Mouse (Mus musculus): ENCODE results near the gene Slc28a1. TPM values are rescaled to one million over a fixed set of nuclear protein-coding genes. Genes with fewer than 3 reads are reported as not detected.

Slc28a1 gene
- polyA plus RNA-seq, 1 experiment: 0.07 TPM

DNA sequence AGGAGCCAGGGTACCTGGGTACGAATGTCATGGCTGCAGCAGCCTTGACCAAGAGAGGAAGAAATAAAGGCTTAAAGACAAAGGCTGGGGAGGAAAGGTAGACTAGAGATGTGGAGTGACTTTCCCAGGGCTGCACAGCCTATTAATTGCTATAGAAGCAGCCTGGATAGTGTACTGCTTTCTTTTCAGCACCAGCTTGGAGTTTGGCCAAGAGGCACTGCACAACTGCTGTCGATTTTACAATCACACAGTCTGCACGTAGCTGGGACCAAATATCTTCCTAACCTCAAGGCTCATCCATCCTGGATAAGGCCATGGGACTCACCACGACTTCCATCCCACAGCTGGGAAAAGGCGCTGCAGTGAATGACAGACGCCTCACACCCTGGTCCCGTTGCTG, 54.8 kb downstream of the Slc28a1 start:
- Histone ChIP-seq H3K4me3 (replicated peaks; ENCODE audit: insufficient read depth, low read depth, low read length) (no peak overlapping the region), H3K27ac (ENCODE audit: insufficient read depth, low read length) (no peak overlapping the region), H3K4me1 (ENCODE audit: control insufficient read depth, insufficient read depth, low read length) (no peaks in the 10 kb centered on the region), H3K27me3 (ENCODE audit: control insufficient read depth, insufficient read depth, low read length) (no peaks in the 10 kb centered on the region)
- no peak for DNase-seq
- TF ChIP-seq POLR2A (IDR thresholded peaks at IDR 0.05; ENCODE audit: borderline replicate concordance, insufficient read depth, low read length) (no peak), CTCF (IDR thresholded peaks at IDR 0.05; ENCODE audit: borderline replicate concordance, insufficient read depth, low read depth, low read length) (no peak)
- WGBS: 60% methylated on average over 7 of the region's 7 CpGs

DNA sequence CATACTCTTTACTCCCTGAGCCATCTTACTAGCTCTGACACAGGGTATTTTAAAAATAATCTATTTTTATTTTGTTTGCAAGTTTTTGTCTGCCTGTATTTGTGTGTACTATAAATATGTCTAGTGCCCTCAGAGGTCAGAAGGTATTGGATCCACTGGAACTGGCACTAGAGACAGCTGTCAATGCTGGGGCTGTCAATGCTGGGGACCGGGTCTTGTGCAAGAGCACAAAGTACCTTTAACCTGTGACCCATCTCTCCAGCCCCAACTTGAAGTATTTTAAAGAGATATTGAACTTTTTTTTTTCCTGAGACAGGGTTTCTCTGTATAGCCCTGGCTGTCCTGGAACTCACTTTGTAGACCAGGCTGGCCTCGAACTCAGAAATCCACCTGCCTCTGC, 59.3 kb downstream of the Slc28a1 start:
- no peaks in the 10 kb centered on the region for H3K27me3 ChIP-seq (ENCODE audit: control insufficient read depth, insufficient read depth, low read length)
- H3K4me3 ChIP-seq (replicated peaks; ENCODE audit: insufficient read depth, low read depth, low read length): no peak overlapping the region
- H3K4me1 ChIP-seq (ENCODE audit: control insufficient read depth, insufficient read depth, low read length): no peaks in the 10 kb centered on the region
- WGBS: 92% methylated on average over 2 of the region's 2 CpGs
- no peak overlapping the region for H3K27ac ChIP-seq (ENCODE audit: insufficient read depth, low read length)
- TF ChIP-seq POLR2A (IDR thresholded peaks at IDR 0.05; ENCODE audit: borderline replicate concordance, insufficient read depth, low read length) (no peak), CTCF (IDR thresholded peaks at IDR 0.05; ENCODE audit: borderline replicate concordance, insufficient read depth, low read depth, low read length) (no peak)
- no peak for DNase-seq

DNA sequence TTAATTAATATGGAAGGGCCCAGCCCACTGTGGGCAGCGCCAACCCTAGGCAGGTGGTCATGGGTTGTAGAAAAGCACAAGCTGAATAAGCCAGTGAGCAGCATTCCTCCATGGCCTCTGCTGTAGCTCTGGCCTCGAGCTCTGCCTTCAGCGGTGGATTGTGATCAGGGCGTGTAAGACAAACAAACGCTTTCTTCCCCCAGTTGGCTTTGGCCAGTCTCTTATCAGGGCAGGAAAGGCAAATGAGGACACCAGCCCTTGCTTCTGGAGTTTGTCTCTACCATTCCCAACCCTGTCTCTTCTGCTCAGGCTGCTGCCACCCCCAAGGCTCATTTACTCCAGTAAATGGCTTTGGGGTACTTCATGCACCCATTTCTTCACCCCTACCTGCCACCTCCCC, 60.1 kb downstream of the Slc28a1 start:
- Histone ChIP-seq H3K27me3 (ENCODE audit: control insufficient read depth, insufficient read depth, low read length) (no peaks in the 10 kb centered on the region), H3K4me3 (replicated peaks; ENCODE audit: insufficient read depth, low read depth, low read length) (no peak overlapping the region), H3K27ac (ENCODE audit: insufficient read depth, low read length) (no peak overlapping the region), H3K4me1 (ENCODE audit: control insufficient read depth, insufficient read depth, low read length) (no peaks in the 10 kb centered on the region)
- no peak for DNase-seq
- WGBS: 88% methylated on average over 5 of the region's 5 CpGs
- TF ChIP-seq POLR2A (IDR thresholded peaks at IDR 0.05; ENCODE audit: borderline replicate concordance, insufficient read depth, low read length) (no peak), CTCF (IDR thresholded peaks at IDR 0.05; ENCODE audit: borderline replicate concordance, insufficient read depth, low read depth, low read length) (no peak)

DNA sequence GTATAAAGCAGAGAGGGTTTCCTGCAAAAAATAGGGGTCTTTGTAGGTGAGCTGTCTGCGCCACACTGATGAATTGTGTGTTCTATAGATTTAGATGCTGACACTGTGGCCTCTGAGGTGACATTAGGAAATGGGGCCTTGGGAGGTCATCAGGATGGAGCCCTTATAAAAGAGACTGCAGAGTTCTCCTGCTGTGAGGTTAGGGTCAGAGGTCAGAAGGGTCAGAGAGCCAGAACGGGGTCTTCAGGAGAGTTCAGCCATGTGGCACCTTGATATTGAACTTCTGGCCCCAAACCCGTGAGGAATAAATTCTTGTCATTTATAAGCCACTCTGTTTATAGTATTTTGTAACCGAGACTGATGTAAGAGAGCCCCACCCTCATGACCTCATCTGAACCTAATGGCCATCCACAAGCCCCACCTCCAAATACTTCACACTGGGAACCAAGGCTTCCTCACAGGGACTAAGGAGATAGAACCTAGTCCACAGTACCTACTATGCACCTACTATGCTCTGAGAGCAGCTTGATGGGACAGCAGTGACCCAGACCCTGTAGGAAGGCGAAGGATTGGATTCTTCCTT, 61.7 kb downstream of the Slc28a1 start:
- TF ChIP-seq CTCF (IDR thresholded peaks at IDR 0.05; ENCODE audit: borderline replicate concordance, insufficient read depth, low read depth, low read length): no peak
- H3K27me3 ChIP-seq (ENCODE audit: control insufficient read depth, insufficient read depth, low read length): no peaks in the 10 kb centered on the region
- H3K27ac ChIP-seq (ENCODE audit: insufficient read depth, low read length): no peak overlapping the region
- no peak for DNase-seq
- no peaks in the 10 kb centered on the region for H3K4me1 ChIP-seq (ENCODE audit: control insufficient read depth, insufficient read depth, low read length)
- WGBS: 39% methylated on average over 5 of the region's 5 CpGs
- H3K4me3 ChIP-seq (replicated peaks; ENCODE audit: insufficient read depth, low read depth, low read length): no peak overlapping the region

- 78% methylated on average over 5 of the region's 5 CpGs for WGBS
- Histone ChIP-seq H3K27me3 (ENCODE audit: control insufficient read depth, insufficient read depth, low read length) (no peaks in the 10 kb centered on the region), H3K4me3 (replicated peaks; ENCODE audit: insufficient read depth, low read depth, low read length) (no peak overlapping the region), H3K27ac (ENCODE audit: insufficient read depth, low read length) (no peak overlapping the region), H3K4me1 (ENCODE audit: control insufficient read depth, insufficient read depth, low read length) (no peaks in the 10 kb centered on the region)
- DNase-seq: no peak
- TF ChIP-seq CTCF (IDR thresholded peaks at IDR 0.05; ENCODE audit: borderline replicate concordance, insufficient read depth, low read depth, low read length) (no peak), POLR2A (IDR thresholded peaks at IDR 0.05; ENCODE audit: borderline replicate concordance, insufficient read depth, low read length) (no peak)
Measured at GRCm38 (mm10) chr7:81179494-81179893, 64.9 kb downstream of the Slc28a1 start.

DNA sequence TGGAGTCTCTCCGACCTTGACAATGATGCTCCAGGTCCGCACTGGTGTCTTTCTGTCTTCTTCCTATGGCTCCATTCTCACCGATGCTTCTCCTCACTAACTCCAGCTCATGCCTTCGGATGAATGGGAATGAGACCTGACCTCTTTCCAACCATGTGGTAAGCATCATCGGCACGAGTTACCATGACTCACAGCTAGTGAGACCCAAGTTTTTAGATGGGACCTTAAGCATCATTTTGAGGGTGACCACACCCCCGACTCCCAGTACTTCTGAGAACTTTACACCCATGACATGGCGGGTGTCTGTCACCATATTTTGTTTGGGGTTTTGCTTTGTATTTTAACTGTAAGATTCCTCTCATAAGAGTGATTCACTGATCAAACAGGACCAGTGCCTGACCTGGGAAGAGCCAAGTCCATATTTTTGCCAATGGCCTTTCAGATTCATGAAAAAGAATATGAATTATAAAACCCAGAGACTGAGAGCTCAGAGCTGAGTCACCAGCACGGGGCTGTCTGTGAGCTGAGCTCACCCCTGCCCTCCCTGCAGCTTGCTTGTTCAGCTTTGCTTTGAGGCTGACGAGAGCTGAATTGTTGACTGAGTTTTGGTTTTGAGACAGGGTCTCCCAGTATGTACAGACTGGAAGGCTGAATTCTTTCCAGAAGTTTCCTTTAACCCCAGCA, 68.0 kb downstream of the Slc28a1 start:
- 85% methylated on average over 10 of the region's 10 CpGs for WGBS
- TF ChIP-seq CTCF (IDR thresholded peaks at IDR 0.05; ENCODE audit: borderline replicate concordance, insufficient read depth, low read depth, low read length): no peak
- no peak for TF ChIP-seq POLR2A (IDR thresholded peaks at IDR 0.05; ENCODE audit: borderline replicate concordance, insufficient read depth, low read length)
- Histone ChIP-seq H3K4me3 (replicated peaks; ENCODE audit: insufficient read depth, low read depth, low read length) (no peak overlapping the region), H3K4me1 (ENCODE audit: control insufficient read depth, insufficient read depth, low read length) (no peaks in the 10 kb centered on the region), H3K27me3 (ENCODE audit: control insufficient read depth, insufficient read depth, low read length) (no peaks in the 10 kb centered on the region), H3K27ac (ENCODE audit: insufficient read depth, low read length) (no peak overlapping the region)
- no peak for DNase-seq

DNA sequence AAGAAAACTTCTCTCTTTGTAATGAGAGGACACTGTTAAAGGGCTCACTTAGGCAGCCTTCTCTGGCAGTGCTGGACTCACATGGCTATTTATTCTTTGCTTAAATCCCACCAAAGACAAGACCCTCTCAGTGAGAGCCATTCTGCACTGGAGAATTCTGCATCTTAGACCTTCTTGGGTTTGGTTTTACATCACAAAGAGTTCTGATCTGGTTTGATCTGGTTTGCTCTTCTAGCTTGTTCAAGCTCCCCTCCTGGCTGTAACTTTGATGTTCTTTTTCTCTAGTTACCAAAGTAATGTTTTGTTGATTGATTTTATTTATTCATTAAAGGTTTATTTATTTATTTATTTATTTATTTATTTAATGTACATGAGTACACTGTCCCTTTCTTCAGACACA, 68.6 kb downstream of the Slc28a1 start:
- Histone ChIP-seq H3K4me1 (ENCODE audit: control insufficient read depth, insufficient read depth, low read length) (no peaks in the 10 kb centered on the region), H3K27me3 (ENCODE audit: control insufficient read depth, insufficient read depth, low read length) (no peaks in the 10 kb centered on the region), H3K4me3 (replicated peaks; ENCODE audit: insufficient read depth, low read depth, low read length) (no peak overlapping the region), H3K27ac (ENCODE audit: insufficient read depth, low read length) (no peak overlapping the region)
- DNase-seq: no peak
- TF ChIP-seq CTCF (IDR thresholded peaks at IDR 0.05; ENCODE audit: borderline replicate concordance, insufficient read depth, low read depth, low read length) (no peak), POLR2A (IDR thresholded peaks at IDR 0.05; ENCODE audit: borderline replicate concordance, insufficient read depth, low read length) (no peak)

- Histone ChIP-seq H3K27me3 (ENCODE audit: control insufficient read depth, insufficient read depth, low read length) (no peaks in the 10 kb centered on the region), H3K4me1 (ENCODE audit: control insufficient read depth, insufficient read depth, low read length) (no peaks in the 10 kb centered on the region), H3K27ac (ENCODE audit: insufficient read depth, low read length) (no peak overlapping the region), H3K4me3 (replicated peaks; ENCODE audit: insufficient read depth, low read depth, low read length) (no peak overlapping the region)
- TF ChIP-seq CTCF (IDR thresholded peaks at IDR 0.05; ENCODE audit: borderline replicate concordance, insufficient read depth, low read depth, low read length) (no peak), POLR2A (IDR thresholded peaks at IDR 0.05; ENCODE audit: borderline replicate concordance, insufficient read depth, low read length) (no peak)
- DNase-seq: no peak
- 85% methylated on average over 2 of the region's 2 CpGs for WGBS
Measured at GRCm38 (mm10) chr7:81184136-81184535, 69.5 kb downstream of the Slc28a1 start.

Data from cerebellum, adult 2 months (tissue).